8 mouse cellular contexts compared by ENCODE assay signal in genomic region chr10:11149742-11150125, GRCm38 (mm10). TPM values are rescaled to one million over a fixed set of nuclear protein-coding genes. Genes with fewer than 3 reads are reported as not detected.
A peak's percentile ranks its signal among the peaks of the same experiment; 100 is the strongest.
DNase-seq lines count a peak whose midpoint lies in the region; ATAC-seq lines count a peak whose summit lies in the region.

No protein-coding gene starts in this region.

- peaks cover 36% of the 10 kb centered on the region for H3K36me3 ChIP-seq in megakaryocyte, embryonic 14.5 days (replicated peaks; ENCODE audit: low read length)
- peaks cover 15% of the 10 kb centered on the region for H3K36me3 ChIP-seq in hindbrain, embryonic 12.5 days
- peaks cover 18% of the 10 kb centered on the region for H3K36me3 ChIP-seq in midbrain, embryonic 12.5 days

- H3K27me3 ChIP-seq in megakaryocyte, embryonic 14.5 days (replicated peaks) = no peaks in the 10 kb centered on the region
- no peaks in the 10 kb centered on the region for H3K27me3 ChIP-seq in hindbrain, embryonic 12.5 days
- H3K27me3 ChIP-seq in midbrain, embryonic 12.5 days = no peaks in the 10 kb centered on the region

- ATAC-seq in megakaryocyte, adult 5-6 weeks (ENCODE audit: poor library complexity, severe bottlenecking) = no peak
- ATAC-seq in hindbrain, embryonic 12.5 days (ENCODE audit: low FRiP score) = no peak
- ATAC-seq in midbrain, embryonic 12.5 days (ENCODE audit: low FRiP score, low read depth) = no peak

- H3K9me3 ChIP-seq in megakaryocyte, embryonic 14.5 days = no peaks in the 10 kb centered on the region
- no peaks in the 10 kb centered on the region for H3K9me3 ChIP-seq in hindbrain, embryonic 12.5 days (replicated peaks)
- H3K9me3 ChIP-seq in midbrain, embryonic 12.5 days = no peaks in the 10 kb centered on the region

- peak overlapping the region; percentile 94 for H3K4me3 ChIP-seq in megakaryocyte, embryonic 14.5 days (replicated peaks)
- H3K4me3 ChIP-seq in hindbrain, embryonic 12.5 days = peak overlapping the region; percentile 95
- peak overlapping the region; percentile 95 for H3K4me3 ChIP-seq in midbrain, embryonic 12.5 days

- peak overlapping the region; percentile 72 for H3K4me2 ChIP-seq in hindbrain, embryonic 12.5 days (replicated peaks)
- H3K4me2 ChIP-seq in midbrain, embryonic 12.5 days (replicated peaks) = peak overlapping the region; percentile 74

- H3K4me1 ChIP-seq in megakaryocyte, embryonic 14.5 days = peaks cover 41% of the 10 kb centered on the region
- H3K4me1 ChIP-seq in hindbrain, embryonic 12.5 days = peaks cover 19% of the 10 kb centered on the region
- peaks cover 13% of the 10 kb centered on the region for H3K4me1 ChIP-seq in midbrain, embryonic 12.5 days

- DNase-seq in cerebellum, adult 11-12 months = peak; percentile 81
- no peak for DNase-seq in cerebellum, adult 11 months
- DNase-seq in spleen, postnatal 10 days (ENCODE audit: low spot score in 2 of 2) = no peak
- no peak for DNase-seq in right cerebral cortex, postnatal 25 days

- H3K9ac ChIP-seq in hindbrain, embryonic 12.5 days = peak overlapping the region; percentile 88
- H3K9ac ChIP-seq in midbrain, embryonic 12.5 days (replicated peaks) = peak overlapping the region; percentile 94

- under 1% methylated on average over 20 of the region's 20 CpGs for WGBS in hindbrain, embryonic 12.5 days
- 2% methylated on average over 20 of the region's 20 CpGs for WGBS in midbrain, embryonic 12.5 days

- peak overlapping the region; percentile 70 for H3K27ac ChIP-seq in hindbrain, embryonic 12.5 days
- peak overlapping the region; percentile 71 for H3K27ac ChIP-seq in midbrain, embryonic 12.5 days (replicated peaks)

RNA-seq across cellular contexts. Expression of gene Shprh, which starts 0.5 kb away (rescaled TPM):
- 0.39 TPM in 1 of 2 replicates, not detected in the other for polyA plus RNA-seq in megakaryocyte, embryonic 14.5 days (2012; ENCODE audit: insufficient read depth, low replicate concordance)
- 13.0 and 13.4 TPM in 2 replicates for total RNA-seq in megakaryocyte, adult 5-6 weeks (2015)
- total RNA-seq in megakaryocyte, adult 5-6 weeks (2017) = 20.2 and 24.3 TPM in 2 replicates
- polyA plus RNA-seq in hindbrain, embryonic 12.5 days (2016; fragmentation: Nextera tagmentation; extraction: Ambion mirVana) = 30.1 and 32.0 TPM in 2 replicates
- 33.3 and 33.7 TPM in 2 replicates for polyA plus RNA-seq in midbrain, embryonic 12.5 days (2016; fragmentation: Nextera tagmentation; extraction: Ambion mirVana)

Comparison
In these comparisons a context has a peak if more than half of its experiments do, and no peak if none do; other contexts are left out.
1. RNA of gene Shprh, which starts 0.5 kb away (polyA plus RNA-seq): 33.3 to 33.7 TPM in midbrain, embryonic 12.5 days and 30.1 to 32.0 TPM in hindbrain, embryonic 12.5 days; 0.39 TPM in megakaryocyte, embryonic 14.5 days; every median in the first group is over 10 times any median in the second.
2. Peak in every context shown above with its lines, with median percentiles within 50 percentile points of each other: H3K4me3 ChIP-seq.